Mouse (Mus musculus) lung, postnatal 0 days (tissue): ENCODE measurements around the gene Anapc15-ps. TPM values are rescaled to one million over a fixed set of nuclear protein-coding genes. Genes with fewer than 3 reads are reported as not detected.
A peak's percentile ranks its signal among the peaks of the same experiment; 100 is the strongest.

Source experiments
- ATAC-seq: fragments of 200-750 bp; cut with Nextera tagmentation; 2 replicates; pipeline ENCODE4 v1.8.0; 2017; ENCODE audit warnings: moderate library complexity
- DNase-seq: peaks from one replicate; pipeline ENCODE4 v3.0.0-alpha.2; 2016; ENCODE audit warnings: low spot score
- H3K27ac ChIP-seq: fragments of 300-500 bp; sonication (generic); 2 replicates; pipeline ENCODE4 v1.5.1; 2014; ENCODE audit warnings: antibody characterized with exemption, mild to moderate bottlenecking, low read length, mixed read lengths
- H3K27me3 ChIP-seq: fragments of 300-500 bp; sonication (generic); replicated peaks from 2 replicates; pipeline ENCODE4 v1.6.1; 2014; ENCODE audit warnings: low read length, mixed read lengths; ENCODE audit not compliant: insufficient read depth
- H3K36me3 ChIP-seq: fragments of 300-500 bp; sonication (generic); 2 replicates; pipeline ENCODE4 v1.6.1; 2014; ENCODE audit warnings: low read length, mixed read lengths; ENCODE audit not compliant: insufficient read depth
- H3K4me1 ChIP-seq: fragments of 300-500 bp; sonication (generic); 2 replicates; pipeline ENCODE4 v1.6.1; 2014; ENCODE audit warnings: antibody characterized with exemption, low read depth, low read length, mixed read lengths; ENCODE audit not compliant: insufficient read depth
- H3K4me2 ChIP-seq: fragments of 300-500 bp; sonication (generic); replicated peaks from 2 replicates; pipeline ENCODE4 v1.6.1; 2014; ENCODE audit warnings: low read depth, mild to moderate bottlenecking, low read length, moderate library complexity, mixed read lengths
- H3K4me3 ChIP-seq: fragments of 300-500 bp; sonication (generic); 2 replicates; pipeline ENCODE4 v1.5.1; 2014; ENCODE audit warnings: low read depth, low read length
- H3K9ac ChIP-seq: fragments of 300-500 bp; sonication (generic); replicated peaks from 2 replicates; pipeline ENCODE4 v1.6.1; 2014; ENCODE audit warnings: low read depth, mild to moderate bottlenecking
- H3K9me3 ChIP-seq: fragments of 300-500 bp; sonication (generic); 2 replicates; pipeline ENCODE4 v1.6.1; 2016; ENCODE audit warnings: low read length, mixed read lengths
- CTCF ChIP-seq: IDR thresholded peaks from 2 replicates; pipeline ENCODE4 v1.5.1; 2016; ENCODE audit warnings: antibody characterized with exemption, mild to moderate bottlenecking
- EP300 ChIP-seq: IDR thresholded peaks from 2 replicates; pipeline ENCODE4 v1.6.1; 2016; ENCODE audit warnings: antibody characterized with exemption, mild to moderate bottlenecking, control low read depth
- WGBS: fragments of 180-500 bp; shearing (Covaris S2); extraction: QIAGEN DNeasy Blood & Tissue Kit; methylation state at CpG from one replicate; pipeline ENCODE4 v1.1.7; 2014; 5-methylcytosine and 5-hydroxymethylcytosine counted together
- polyA plus RNA-seq: library from polyadenylated mRNA; unstranded; fragments of >200 nt; fragmentation: Nextera tagmentation; extraction: Ambion mirVana; gene quantifications from 2 replicates; pipeline ENCODE4 v1.2.1, GENCODE M21; 2015

Gene Anapc15-ps
- polyA plus RNA-seq, 1 experiment from 2014 or later: not detected

GRCm38 (mm10) chr10:95677356-95678109 lies 4.3 kb upstream of the Anapc15-ps start:
- Histone ChIP-seq H3K9ac (no peak overlapping the region), H3K4me3 (peak overlapping the region; percentile 23; the same call in 1 of the 2 replicates)
- WGBS: 23% methylated on average over 22 of the region's 22 CpGs

GRCm38 (mm10) chr10:95676991-95677355 lies 3.7 kb upstream of the Anapc15-ps start:
- no peak for TF ChIP-seq CTCF
- no peak for TF ChIP-seq EP300
- no peak overlapping the region for H3K4me2 ChIP-seq
- H3K9ac ChIP-seq: no peak overlapping the region
- H3K36me3 ChIP-seq: no peaks in the 10 kb centered on the region
- no peaks in the 10 kb centered on the region for H3K9me3 ChIP-seq
- WGBS: 54% methylated on average over 5 of the region's 5 CpGs
- no peak overlapping the region for H3K4me3 ChIP-seq
- ATAC-seq (no peak), DNase-seq (no peak)
- H3K27me3 ChIP-seq: no peaks in the 10 kb centered on the region
- peaks cover 5% of the 10 kb centered on the region; the same call in 1 of the 2 replicates for H3K4me1 ChIP-seq
- no peak overlapping the region for H3K27ac ChIP-seq

More at GRCm38 (mm10) chr10:95677356-95678109, 4.3 kb upstream of the Anapc15-ps start:
- H3K9me3 ChIP-seq: no peaks in the 10 kb centered on the region
- peak overlapping the region; percentile 6; the same call in 1 of the 2 replicates for H3K27ac ChIP-seq
- TF ChIP-seq CTCF (no peak), EP300 (0 out of 2 replicates have a peak, but pooled peaks have one; percentile 32)
- H3K4me1 ChIP-seq: peaks cover 5% of the 10 kb centered on the region; the same call in 1 of the 2 replicates
- H3K36me3 ChIP-seq: no peaks in the 10 kb centered on the region
- DNase-seq (peak; percentile 61), ATAC-seq (peak; percentile 49)
- H3K4me2 ChIP-seq: peak overlapping the region; percentile 47
- H3K27me3 ChIP-seq: no peaks in the 10 kb centered on the region

GRCm38 (mm10) chr10:95676387-95676786 lies 3.1 kb upstream of the Anapc15-ps start:
- Histone ChIP-seq H3K4me2 (no peak overlapping the region), H3K36me3 (no peaks in the 10 kb centered on the region), H3K9me3 (no peaks in the 10 kb centered on the region), H3K4me1 (peaks cover 5% of the 10 kb centered on the region; the same call in 1 of the 2 replicates), H3K27me3 (no peaks in the 10 kb centered on the region), H3K4me3 (no peak overlapping the region), H3K27ac (no peak overlapping the region), H3K9ac (no peak overlapping the region)
- no peak for DNase-seq
- TF ChIP-seq CTCF (no peak), EP300 (no peak)
- ATAC-seq: no peak
- 85% methylated on average over 2 of the region's 2 CpGs for WGBS

- Histone ChIP-seq H3K36me3 (no peaks in the 10 kb centered on the region), H3K27me3 (no peaks in the 10 kb centered on the region), H3K4me1 (0 out of 2 replicates have a peak, but pooled peaks cover 3% of the 10 kb centered on the region), H3K4me2 (no peak overlapping the region), H3K9me3 (no peaks in the 10 kb centered on the region), H3K9ac (no peak overlapping the region), H3K4me3 (no peak overlapping the region), H3K27ac (no peak overlapping the region)
- TF ChIP-seq CTCF (no peak), EP300 (no peak)
- ATAC-seq (no peak), DNase-seq (no peak)
- WGBS: 73% methylated on average over 21 of the region's 21 CpGs
Observed at GRCm38 (mm10) chr10:95670781-95671780, 2.2 kb downstream of the Anapc15-ps start.

- WGBS: 85% methylated on average over 4 of the region's 4 CpGs
- DNase-seq: no peak
- no peak for ATAC-seq
- Histone ChIP-seq H3K4me1 (0 out of 2 replicates have a peak, but pooled peaks cover 3% of the 10 kb centered on the region), H3K9me3 (no peaks in the 10 kb centered on the region), H3K4me3 (no peak overlapping the region), H3K36me3 (no peaks in the 10 kb centered on the region), H3K27me3 (no peaks in the 10 kb centered on the region), H3K9ac (no peak overlapping the region), H3K27ac (no peak overlapping the region), H3K4me2 (no peak overlapping the region)
- no peak for TF ChIP-seq CTCF
- no peak for TF ChIP-seq EP300
Observed at GRCm38 (mm10) chr10:95669872-95670271, 3.4 kb downstream of the Anapc15-ps start.

GRCm38 (mm10) chr10:95669034-95669433 lies 4.2 kb downstream of the Anapc15-ps start:
- WGBS: 83% methylated on average over 3 of the region's 3 CpGs
- no peaks in the 10 kb centered on the region for H3K36me3 ChIP-seq
- no peak overlapping the region for H3K9ac ChIP-seq
- no peaks in the 10 kb centered on the region for H3K9me3 ChIP-seq
- no peak overlapping the region for H3K4me3 ChIP-seq
- H3K27ac ChIP-seq: no peak overlapping the region
- H3K27me3 ChIP-seq: no peaks in the 10 kb centered on the region
- no peak for ATAC-seq
- TF ChIP-seq EP300 (no peak), CTCF (no peak)
- no peak overlapping the region for H3K4me2 ChIP-seq
- DNase-seq: no peak
- 0 out of 2 replicates have a peak, but pooled peaks cover 3% of the 10 kb centered on the region for H3K4me1 ChIP-seq
